Mouse (Mus musculus) stomach, embryonic 14.5 days (tissue): ENCODE measurements around the gene Elk4. TPM values are rescaled to one million over a fixed set of nuclear protein-coding genes. Genes with fewer than 3 reads are reported as not detected.

Experiments
- ATAC-seq: fragments of 200-750 bp; cut with Nextera tagmentation; 2 replicates; pipeline ENCODE4 v1.8.0; 2017; ENCODE audit warnings: low read depth, moderate TSS enrichment; ENCODE audit not compliant: insufficient number of reproducible peaks, insufficient read depth, low FRiP score
- H3K27ac ChIP-seq: fragments of 300-500 bp; sonication (generic); 2 replicates; pipeline ENCODE4 v1.5.1; 2014; ENCODE audit warnings: mild to moderate bottlenecking, low read length, moderate library complexity, mixed read lengths
- H3K27me3 ChIP-seq: fragments of 300-500 bp; sonication (generic); 2 replicates; pipeline ENCODE4 v1.6.1; 2014; ENCODE audit warnings: low read length, control low read depth, mixed read lengths; ENCODE audit not compliant: control insufficient read depth, insufficient read depth
- H3K36me3 ChIP-seq: fragments of 300-500 bp; sonication (generic); 2 replicates; pipeline ENCODE4 v1.6.1; 2014; ENCODE audit warnings: mild to moderate bottlenecking, control low read depth, low read length, moderate library complexity, mixed read lengths; ENCODE audit not compliant: control insufficient read depth, insufficient read depth
- H3K4me1 ChIP-seq: fragments of 300-500 bp; sonication (generic); 2 replicates; pipeline ENCODE4 v1.6.1; 2014; ENCODE audit warnings: low read length, control low read depth, mixed read lengths; ENCODE audit not compliant: control insufficient read depth, insufficient read depth
- H3K4me2 ChIP-seq: fragments of 300-500 bp; sonication (generic); replicated peaks from 2 replicates; pipeline ENCODE4 v1.6.1; 2014; ENCODE audit warnings: low read depth, low read length, control low read depth
- H3K4me3 ChIP-seq: fragments of 300-500 bp; sonication (generic); 2 replicates; pipeline ENCODE4 v1.5.1; 2014; ENCODE audit warnings: low read depth, low read length, control low read depth
- H3K9ac ChIP-seq: fragments of 300-500 bp; sonication (generic); replicated peaks from 2 replicates; pipeline ENCODE4 v1.6.1; 2014; ENCODE audit warnings: low read depth, mild to moderate bottlenecking, control low read depth, low read length, moderate library complexity, mixed read lengths
- H3K9me3 ChIP-seq: fragments of 300-500 bp; sonication (generic); 2 replicates; pipeline ENCODE4 v1.6.1; 2016; ENCODE audit warnings: low read depth, low read length, control low read depth; ENCODE audit not compliant: control insufficient read depth
- WGBS: fragments of 180-500 bp; shearing (Covaris S2); extraction: QIAGEN DNeasy Blood & Tissue Kit; methylation state at CpG from one replicate; pipeline ENCODE4 v1.1.7; 2014; 5-methylcytosine and 5-hydroxymethylcytosine counted together
- polyA plus RNA-seq: library from polyadenylated mRNA; unstranded; fragments of >200 nt; fragmentation: Nextera tagmentation; extraction: Ambion mirVana; gene quantifications from 2 replicates; pipeline ENCODE4 v1.2.1, GENCODE M21; 2014

Gene Elk4
- polyA plus RNA-seq, 1 experiment from 2014 or later, result 38.2 TPM

- Histone ChIP-seq H3K27me3 (no peaks in the 10 kb centered on the region), H3K4me2 (no peak overlapping the region), H3K4me1 (peaks cover 7% of the 10 kb centered on the region; the same call in 1 of the 2 replicates), H3K36me3 (peaks cover 17% of the 10 kb centered on the region), H3K9ac (no peak overlapping the region), H3K9me3 (no peaks in the 10 kb centered on the region), H3K27ac (no peak overlapping the region), H3K4me3 (no peak overlapping the region)
- WGBS, result 83% methylated on average over 8 of the region's 8 CpGs
- no peak for ATAC-seq
Measured at GRCm38 (mm10) chr1:132012861-132013260, 5.5 kb downstream of the Elk4 start.

- H3K9me3 ChIP-seq, result no peaks in the 10 kb centered on the region
- no peaks in the 10 kb centered on the region for H3K27me3 ChIP-seq
- H3K4me3 ChIP-seq, result no peak overlapping the region
- no peak for ATAC-seq
- no peaks in the 10 kb centered on the region; the same call in 1 of the 2 replicates for H3K4me1 ChIP-seq
- H3K36me3 ChIP-seq, result peaks cover 34% of the 10 kb centered on the region
- no peak overlapping the region for H3K27ac ChIP-seq
- no peak overlapping the region for H3K4me2 ChIP-seq
- no peak overlapping the region for H3K9ac ChIP-seq
- WGBS, result 88% methylated on average over 1 of the region's 1 CpGs
Measured at GRCm38 (mm10) chr1:132014800-132015199, 7.4 kb downstream of the Elk4 start.

- Histone ChIP-seq H3K36me3 (peaks cover 48% of the 10 kb centered on the region), H3K9ac (no peak overlapping the region), H3K4me2 (no peak overlapping the region), H3K9me3 (no peaks in the 10 kb centered on the region), H3K4me1 (no peaks in the 10 kb centered on the region), H3K4me3 (no peak overlapping the region), H3K27me3 (no peaks in the 10 kb centered on the region), H3K27ac (no peak overlapping the region)
- WGBS, result 88% methylated on average over 1 of the region's 1 CpGs
- ATAC-seq, result no peak
Measured at GRCm38 (mm10) chr1:132016691-132017090, 9.3 kb downstream of the Elk4 start.

- no peaks in the 10 kb centered on the region for H3K9me3 ChIP-seq
- no peaks in the 10 kb centered on the region for H3K4me1 ChIP-seq
- no peak for ATAC-seq
- WGBS, result 82% methylated on average over 7 of the region's 7 CpGs
- H3K36me3 ChIP-seq, result peaks cover 63% of the 10 kb centered on the region
- H3K27ac ChIP-seq, result no peak overlapping the region
- no peak overlapping the region for H3K4me2 ChIP-seq
- H3K9ac ChIP-seq, result no peak overlapping the region
- no peaks in the 10 kb centered on the region for H3K27me3 ChIP-seq
- no peak overlapping the region for H3K4me3 ChIP-seq
Measured at GRCm38 (mm10) chr1:132019876-132020275, 12.5 kb downstream of the Elk4 start.

- no peak for ATAC-seq
- H3K27ac ChIP-seq, result no peak overlapping the region
- H3K9ac ChIP-seq, result no peak overlapping the region
- no peak overlapping the region for H3K4me3 ChIP-seq
- 76% methylated on average over 3 of the region's 3 CpGs for WGBS
- H3K4me1 ChIP-seq, result no peaks in the 10 kb centered on the region
- no peak overlapping the region for H3K4me2 ChIP-seq
- peaks cover 66% of the 10 kb centered on the region for H3K36me3 ChIP-seq
- no peaks in the 10 kb centered on the region for H3K9me3 ChIP-seq
- no peaks in the 10 kb centered on the region for H3K27me3 ChIP-seq
Measured at GRCm38 (mm10) chr1:132022107-132022506, 14.7 kb downstream of the Elk4 start.

GRCm38 (mm10) chr1:132026925-132027646, 19.7 kb downstream of the Elk4 start:
- 94% methylated on average over 11 of the region's 11 CpGs for WGBS
- Histone ChIP-seq H3K4me1 (no peaks in the 10 kb centered on the region), H3K9ac (no peak overlapping the region), H3K27ac (no peak overlapping the region), H3K27me3 (no peaks in the 10 kb centered on the region), H3K9me3 (no peaks in the 10 kb centered on the region), H3K4me2 (no peak overlapping the region), H3K4me3 (no peak overlapping the region), H3K36me3 (peaks cover 52% of the 10 kb centered on the region)
- ATAC-seq, result peak; percentile 79; the same call in 1 of the 2 replicates

GRCm38 (mm10) chr1:132027978-132028377, 20.6 kb downstream of the Elk4 start:
- H3K36me3 ChIP-seq, result peaks cover 54% of the 10 kb centered on the region
- ATAC-seq, result no peak
- no peaks in the 10 kb centered on the region for H3K27me3 ChIP-seq
- no peak overlapping the region for H3K4me2 ChIP-seq
- no peak overlapping the region for H3K4me3 ChIP-seq
- H3K27ac ChIP-seq, result no peak overlapping the region
- 78% methylated on average over 5 of the region's 5 CpGs for WGBS
- H3K4me1 ChIP-seq, result no peaks in the 10 kb centered on the region
- no peak overlapping the region for H3K9ac ChIP-seq
- no peaks in the 10 kb centered on the region for H3K9me3 ChIP-seq

- Histone ChIP-seq H3K27ac (no peak overlapping the region), H3K4me3 (no peak overlapping the region), H3K4me1 (no peaks in the 10 kb centered on the region), H3K9me3 (no peaks in the 10 kb centered on the region), H3K4me2 (no peak overlapping the region), H3K27me3 (no peaks in the 10 kb centered on the region), H3K36me3 (peaks cover 54% of the 10 kb centered on the region), H3K9ac (no peak overlapping the region)
- ATAC-seq, result no peak
- 87% methylated on average over 9 of the region's 9 CpGs for WGBS
Measured at GRCm38 (mm10) chr1:132028413-132028812, 21.0 kb downstream of the Elk4 start.

- WGBS, result 76% methylated on average over 2 of the region's 2 CpGs
Measured at GRCm38 (mm10) chr1:132030574-132030973, 23.2 kb downstream of the Elk4 start.

More at GRCm38 (mm10) chr1:132030574-132030973, 23.2 kb downstream of the Elk4 start:
- Histone ChIP-seq H3K4me2 (no peak overlapping the region), H3K9me3 (no peaks in the 10 kb centered on the region), H3K4me1 (no peaks in the 10 kb centered on the region), H3K27me3 (no peaks in the 10 kb centered on the region), H3K27ac (no peak overlapping the region), H3K9ac (no peak overlapping the region), H3K4me3 (no peak overlapping the region), H3K36me3 (peaks cover 44% of the 10 kb centered on the region)
- ATAC-seq, result no peak
